Mouse (Mus musculus): Measurements from ENCODE around the gene Chad. TPM values are rescaled to one million over a fixed set of nuclear protein-coding genes. Genes with fewer than 3 reads are reported as not detected.

Chad gene
- total RNA-seq (2022), result under 1 TPM in 1 of 4 experiments, not detected in 3; 0.71 TPM

GRCm38 (mm10) chr11:94564437-94565150 lies at the start of gene Chad:
TSS of gene Chad (plus strand) at chr11:94565047.
- no peak for DNase-seq (ENCODE audit: low spot score in 2 of 2)

- DNase-seq (ENCODE audit: low spot score in 2 of 2), result peak; percentile 22 to 55
Measured at GRCm38 (mm10) chr11:94521219-94521843, 43.5 kb upstream of the Chad start, which contains the start of gene Mycbpap. TSS of gene Mycbpap (minus strand) at chr11:94521742.

- no peak for DNase-seq (ENCODE audit: low spot score in 2 of 2)
Measured at GRCm38 (mm10) chr11:94526171-94526879, 38.5 kb upstream of the Chad start.

- no peak for DNase-seq (ENCODE audit: low spot score in 2 of 2)
Measured at GRCm38 (mm10) chr11:94528879-94529278, 36.0 kb upstream of the Chad start.

GRCm38 (mm10) chr11:94533171-94533570 lies 31.7 kb upstream of the Chad start:
- no peak for DNase-seq (ENCODE audit: low spot score in 2 of 2)

GRCm38 (mm10) chr11:94538733-94539292 lies 26.0 kb upstream of the Chad start:
- no peak for DNase-seq (ENCODE audit: low spot score in 2 of 2)

- no peak for DNase-seq (ENCODE audit: low spot score in 2 of 2)
Measured at GRCm38 (mm10) chr11:94539761-94540160, 25.1 kb upstream of the Chad start.

GRCm38 (mm10) chr11:94542400-94542799 lies 22.4 kb upstream of the Chad start:
- no peak for DNase-seq (ENCODE audit: low spot score in 2 of 2)

GRCm38 (mm10) chr11:94543344-94543743 lies 21.5 kb upstream of the Chad start:
- DNase-seq (ENCODE audit: low spot score in 2 of 2), result no peak

- DNase-seq (ENCODE audit: low spot score in 2 of 2), result peak; percentile 89 to 96
Measured at GRCm38 (mm10) chr11:94543932-94544331, 20.9 kb upstream of the Chad start.

GRCm38 (mm10) chr11:94544422-94544821 lies 20.4 kb upstream of the Chad start:
- DNase-seq (ENCODE audit: low spot score in 2 of 2), result no peak

- DNase-seq (ENCODE audit: low spot score in 2 of 2), result no peak
Measured at GRCm38 (mm10) chr11:94546381-94546780, 18.5 kb upstream of the Chad start.

- DNase-seq (ENCODE audit: low spot score in 2 of 2), result no peak
Measured at GRCm38 (mm10) chr11:94547271-94547670, 17.6 kb upstream of the Chad start.

GRCm38 (mm10) chr11:94548041-94548784 lies 16.6 kb upstream of the Chad start:
- DNase-seq (ENCODE audit: low spot score in 2 of 2), result peak in 1 of 2 experiments; percentile 50

GRCm38 (mm10) chr11:94548888-94549690 lies 15.8 kb upstream of the Chad start, which contains the start of gene Rsad1:
TSS of gene Rsad1 (minus strand) at chr11:94549255.
- DNase-seq (ENCODE audit: low spot score in 2 of 2), result peak; percentile 92 to 97

- peak; percentile 52 for DNase-seq (ENCODE audit: low spot score in 2 of 2)
Measured at GRCm38 (mm10) chr11:94549691-94550441, 15.0 kb upstream of the Chad start.

- DNase-seq (ENCODE audit: low spot score in 2 of 2), result no peak
Measured at GRCm38 (mm10) chr11:94550442-94550744, 14.5 kb upstream of the Chad start.

- no peak for DNase-seq (ENCODE audit: low spot score in 2 of 2)
Measured at GRCm38 (mm10) chr11:94558226-94558625, 6.6 kb upstream of the Chad start.

GRCm38 (mm10) chr11:94563383-94563782 lies 1.5 kb upstream of the Chad start:
- DNase-seq (ENCODE audit: low spot score in 2 of 2), result no peak

GRCm38 (mm10) chr11:94563821-94564220 lies 1.0 kb upstream of the Chad start:
- DNase-seq (ENCODE audit: low spot score in 2 of 2), result no peak
